Mouse (Mus musculus) heart, embryonic 15.5 days (tissue): ENCODE results near the gene Peg10. TPM values are rescaled to one million over a fixed set of nuclear protein-coding genes. Genes with fewer than 3 reads are reported as not detected.

ENCODE experiments used
- polyA plus RNA-seq: library from polyadenylated mRNA; unstranded; fragments of >200 nt; fragmentation: Nextera tagmentation; extraction: Ambion mirVana; gene quantifications from 2 replicates; pipeline ENCODE4 v1.2.1, GENCODE M21; 2015

Peg10 gene
- polyA plus RNA-seq, 1 experiment from 2014 or later: 1.3 TPM

Other genes with a start within 250 kb of the Peg10 start
- gene Col1a2, start 242.5 kb upstream of the Peg10 start, polyA plus RNA-seq: 469 and 631 TPM in 2 replicates
- 24.3 and 27.3 TPM in 2 replicates for gene Casd1, start 146.5 kb upstream of the Peg10 start, polyA plus RNA-seq
- 57.7 and 57.8 TPM in 2 replicates for gene Sgce, start 99 bp upstream of the Peg10 start, polyA plus RNA-seq
- 13.4 and 13.5 TPM in 2 replicates for gene Ppp1r9a, start 155.6 kb downstream of the Peg10 start, polyA plus RNA-seq